Mouse (Mus musculus): ENCODE data around the gene Ccdc69.

DNA sequence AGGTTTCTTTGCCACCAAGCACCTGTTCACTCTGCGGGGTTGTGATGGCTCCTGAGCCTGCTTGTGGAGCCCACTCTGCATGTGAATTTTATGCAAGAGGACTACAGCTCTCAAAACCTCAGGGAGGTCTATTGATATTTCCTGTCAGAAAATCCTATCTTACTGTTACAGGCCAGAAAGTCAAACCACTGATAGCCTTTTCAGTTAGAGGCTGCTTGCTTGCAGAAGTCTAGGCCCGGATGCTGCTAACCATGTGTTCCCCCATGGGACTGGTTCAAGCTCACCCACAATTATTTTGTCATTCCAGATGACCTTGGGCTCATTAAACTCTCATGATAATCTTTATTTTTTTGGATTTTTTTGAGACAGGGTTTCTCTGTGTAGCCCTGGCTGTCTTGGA lies 39.1 kb upstream of the Ccdc69 start:
- no peak for TF ChIP-seq POLR2A (IDR thresholded peaks at IDR 0.05; ENCODE audit: control insufficient read depth, low read depth, low read length)
- TF ChIP-seq CTCF (IDR thresholded peaks at IDR 0.05; ENCODE audit: control insufficient read depth, insufficient read depth, insufficient replicate concordance, low read depth, low read length) = no peak

Data from testis, adult 2 months (tissue).